Mouse (Mus musculus) heart, adult 2 months (tissue): ENCODE measurements around the gene Lmo7.

ENCODE experiments used
- CTCF ChIP-seq: fragments of 200-600 bp; IDR thresholded peaks from 2 replicates; pipeline ENCODE4 v1.8.1; 2022; ENCODE audit warnings: antibody characterized with exemption, mild to moderate bottlenecking, moderate library complexity
- POLR2A ChIP-seq: fragments of 200-500 bp; IDR thresholded peaks from 2 replicates; pipeline ENCODE4 v1.6.1; 2011; ENCODE audit warnings: mild to moderate bottlenecking, low read depth, low read length, control low read depth; ENCODE audit not compliant: insufficient read depth

GRCm38 (mm10) chr14:101942971-101943370 is 213.2 kb downstream of the Lmo7 start:
- TF ChIP-seq CTCF (peak; percentile 98), POLR2A (0 out of 2 replicates have a peak, but pooled peaks have one; percentile 32)
